Mouse (Mus musculus) T-helper 1 cell (primary cell): ENCODE measurements around the gene Dusp3.
"Not testable (repeated sequence)": the region's sequence is repeated elsewhere in the genome, so short reads cannot be mapped to it uniquely, and the experiment has no call there.

Experiments
- in situ Hi-C: fragments of 300-600 bp; cut with MboI, MseI; formaldehyde crosslinking; loops from one replicate; pipeline ENCODE4 v1.15.1; 2025; ENCODE audit warnings: high pct_unique_total_duplicates

Dusp3 gene

GRCm38 (mm10) chr11:102011510-102011909 is 24.7 kb upstream of the Dusp3 start:
- in situ Hi-C loops, result loop anchor here (25.0 kb wide), 1 partner anchor 1476 kb away; no protein-coding TSS in a partner anchor

- in situ Hi-C loops, result loop anchor here (25.0 kb wide), 1 partner anchor 1477 kb away; no protein-coding TSS in a partner anchor
Measured at GRCm38 (mm10) chr11:102010140-102010539, 23.3 kb upstream of the Dusp3 start.

GRCm38 (mm10) chr11:102008954-102009637 is 22.3 kb upstream of the Dusp3 start:
- in situ Hi-C loops, result loop anchor here (25.0 kb wide), 1 partner anchor 1478 kb away; no protein-coding TSS in a partner anchor

GRCm38 (mm10) chr11:102008372-102008771 is 21.6 kb upstream of the Dusp3 start:
- in situ Hi-C loops, result loop anchor here (25.0 kb wide), 1 partner anchor 1479 kb away; no protein-coding TSS in a partner anchor

GRCm38 (mm10) chr11:102006688-102007087 is 19.9 kb upstream of the Dusp3 start:
- in situ Hi-C loops, result loop anchor here (25.0 kb wide), 1 partner anchor 1481 kb away; no protein-coding TSS in a partner anchor

GRCm38 (mm10) chr11:102006271-102006670 is 19.5 kb upstream of the Dusp3 start:
- in situ Hi-C loops, result loop anchor here (25.0 kb wide), 1 partner anchor 1481 kb away; no protein-coding TSS in a partner anchor

GRCm38 (mm10) chr11:102004251-102004650 is 17.4 kb upstream of the Dusp3 start:
- in situ Hi-C loops, result loop anchor here (25.0 kb wide), 1 partner anchor 1483 kb away; no protein-coding TSS in a partner anchor

- in situ Hi-C loops, result no loop called here
Measured at GRCm38 (mm10) chr11:101999466-101999865, 12.7 kb upstream of the Dusp3 start.

- in situ Hi-C loops, result no loop called here
Measured at GRCm38 (mm10) chr11:101998258-101998657, 11.4 kb upstream of the Dusp3 start.

- in situ Hi-C loops, result no loop called here
Measured at GRCm38 (mm10) chr11:101995938-101996337, 9.1 kb upstream of the Dusp3 start.

- in situ Hi-C loops, result no loop called here
Measured at GRCm38 (mm10) chr11:101994100-101994499, 7.3 kb upstream of the Dusp3 start.

- in situ Hi-C loops, result no loop called here
Measured at GRCm38 (mm10) chr11:101992411-101992810, 5.6 kb upstream of the Dusp3 start.

- in situ Hi-C loops, result no loop called here
Measured at GRCm38 (mm10) chr11:101991813-101992212, 5.0 kb upstream of the Dusp3 start.

- in situ Hi-C loops, result no loop called here
Measured at GRCm38 (mm10) chr11:101990244-101990643, 3.4 kb upstream of the Dusp3 start.

- in situ Hi-C loops, result no loop called here
Measured at GRCm38 (mm10) chr11:101985990-101986389, 823 bp downstream of the Dusp3 start.

GRCm38 (mm10) chr11:101985450-101985849 is 1.4 kb downstream of the Dusp3 start:
- in situ Hi-C loops, result not testable (repeated sequence)

- in situ Hi-C loops, result no loop called here
Measured at GRCm38 (mm10) chr11:101984054-101985025, 2.5 kb downstream of the Dusp3 start, which contains the start of gene Cfap97d1. Gene Cfap97d1 (plus strand): TSS chr11:101984279.

- in situ Hi-C loops, result no loop called here
Measured at GRCm38 (mm10) chr11:101983431-101983921, 3.3 kb downstream of the Dusp3 start.

- in situ Hi-C loops, result no loop called here
Measured at GRCm38 (mm10) chr11:101982981-101983411, 3.8 kb downstream of the Dusp3 start.

GRCm38 (mm10) chr11:101981850-101982249 is 5.0 kb downstream of the Dusp3 start:
- in situ Hi-C loops, result no loop called here

GRCm38 (mm10) chr11:101980603-101981157 is 6.1 kb downstream of the Dusp3 start:
- in situ Hi-C loops, result no loop called here
